In genomic region chr14:22808595-22809166, GRCm38 (mm10) we compare ENCODE assay signal across 8 mouse cellular contexts.
DNase-seq lines count a peak whose midpoint lies in the region; ATAC-seq lines count a peak whose summit lies in the region.

No protein-coding gene starts in this region.

- no peak overlapping the region for H3K27ac ChIP-seq in embryonic facial prominence, embryonic 11.5 days (replicated peaks; ENCODE audit: low read depth, low read length)
- no peak overlapping the region for H3K27ac ChIP-seq in hindbrain, embryonic 11.5 days (ENCODE audit: low read depth, low read length)

- no peaks in the 10 kb centered on the region for H3K36me3 ChIP-seq in embryonic facial prominence, embryonic 11.5 days (replicated peaks; ENCODE audit: control insufficient read depth, insufficient read depth, low read depth, low read length)
- no peaks in the 10 kb centered on the region for H3K36me3 ChIP-seq in hindbrain, embryonic 11.5 days (ENCODE audit: control insufficient read depth, insufficient read depth, low read length)

- no peak overlapping the region for H3K4me2 ChIP-seq in embryonic facial prominence, embryonic 11.5 days (ENCODE audit: low read depth, low read length)
- no peak overlapping the region for H3K4me2 ChIP-seq in hindbrain, embryonic 11.5 days (replicated peaks; ENCODE audit: low read depth, low read length)

- no peaks in the 10 kb centered on the region for H3K27me3 ChIP-seq in embryonic facial prominence, embryonic 11.5 days (ENCODE audit: control insufficient read depth, insufficient read depth, low read length)
- H3K27me3 ChIP-seq in hindbrain, embryonic 11.5 days (ENCODE audit: control insufficient read depth, insufficient read depth, low read length): peaks cover 3% of the 10 kb centered on the region; the same call in 1 of the 2 replicates

- H3K4me3 ChIP-seq in embryonic facial prominence, embryonic 11.5 days (ENCODE audit: low read depth, low read length): no peak overlapping the region
- H3K4me3 ChIP-seq in hindbrain, embryonic 11.5 days (ENCODE audit: low read depth, low read length): no peak overlapping the region

- no peaks in the 10 kb centered on the region for H3K9me3 ChIP-seq in embryonic facial prominence, embryonic 11.5 days (replicated peaks; ENCODE audit: control insufficient read depth, low read length)
- H3K9me3 ChIP-seq in hindbrain, embryonic 11.5 days (ENCODE audit: control insufficient read depth, low read length): no peaks in the 10 kb centered on the region

- peak; percentile 54 for ATAC-seq in embryonic facial prominence, embryonic 11.5 days (replicated peaks; ENCODE audit: insufficient number of reproducible peaks, low FRiP score, low TSS enrichment, low read depth)
- peak; percentile 53; the same call in 1 of the 2 replicates for ATAC-seq in hindbrain, embryonic 11.5 days (ENCODE audit: low FRiP score)

- WGBS in embryonic facial prominence, embryonic 11.5 days: 25% methylated on average over 5 of the region's 5 CpGs
- WGBS in hindbrain, embryonic 11.5 days: 24% methylated on average over 5 of the region's 5 CpGs

- peak; percentile 9 for DNase-seq in gastrocnemius, adult 18-20 months (ENCODE audit: low spot score)
- no peak for DNase-seq in gastrocnemius, postnatal 10 days
- DNase-seq in embryonic facial prominence, embryonic 11.5 days (ENCODE audit: low spot score): no peak
- no peak for DNase-seq in hindbrain, embryonic 11.5 days (ENCODE audit: low spot score)
- DNase-seq in lung, postnatal 25 days (ENCODE audit: low spot score): peak; percentile 43
- no peak for DNase-seq in right cerebral cortex, postnatal 14 days
- no peak for DNase-seq in spleen, adult 12 weeks (ENCODE audit: low spot score)
- no peak for DNase-seq in thymus, postnatal 0 days (ENCODE audit: low spot score)

- no peak overlapping the region; the same call in 1 of the 2 replicates for H3K9ac ChIP-seq in embryonic facial prominence, embryonic 11.5 days (replicated peaks; ENCODE audit: low read length)
- H3K9ac ChIP-seq in hindbrain, embryonic 11.5 days (ENCODE audit: low read depth, low read length): no peak overlapping the region

- no peaks in the 10 kb centered on the region; the same call in 1 of the 2 replicates for H3K4me1 ChIP-seq in embryonic facial prominence, embryonic 11.5 days (ENCODE audit: control insufficient read depth, insufficient read depth, low read length)
- H3K4me1 ChIP-seq in hindbrain, embryonic 11.5 days (replicated peaks; ENCODE audit: control insufficient read depth, insufficient read depth, low read length): peaks cover 4% of the 10 kb centered on the region; the same call in 1 of the 2 replicates

Comparison
In these comparisons a context has a peak if more than half of its experiments do, and no peak if none do; other contexts are left out.
1. DNase-seq: peak in gastrocnemius, adult 18-20 months (single experiment) and lung, postnatal 25 days (single experiment); none in gastrocnemius, postnatal 10 days (single experiment), embryonic facial prominence, embryonic 11.5 days (single experiment), hindbrain, embryonic 11.5 days (single experiment), right cerebral cortex, postnatal 14 days (single experiment), spleen, adult 12 weeks (single experiment) and thymus, postnatal 0 days (single experiment).